Mouse (Mus musculus) forelimb bud, embryonic 11.5 days (tissue): ENCODE data around the gene Atxn7l3b.

Experiments used
- DNase-seq: peaks from one replicate; pipeline ENCODE4 v3.0.0-alpha.2; 2012; ENCODE audit warnings: low read depth, low spot score

Gene Atxn7l3b

DNA sequence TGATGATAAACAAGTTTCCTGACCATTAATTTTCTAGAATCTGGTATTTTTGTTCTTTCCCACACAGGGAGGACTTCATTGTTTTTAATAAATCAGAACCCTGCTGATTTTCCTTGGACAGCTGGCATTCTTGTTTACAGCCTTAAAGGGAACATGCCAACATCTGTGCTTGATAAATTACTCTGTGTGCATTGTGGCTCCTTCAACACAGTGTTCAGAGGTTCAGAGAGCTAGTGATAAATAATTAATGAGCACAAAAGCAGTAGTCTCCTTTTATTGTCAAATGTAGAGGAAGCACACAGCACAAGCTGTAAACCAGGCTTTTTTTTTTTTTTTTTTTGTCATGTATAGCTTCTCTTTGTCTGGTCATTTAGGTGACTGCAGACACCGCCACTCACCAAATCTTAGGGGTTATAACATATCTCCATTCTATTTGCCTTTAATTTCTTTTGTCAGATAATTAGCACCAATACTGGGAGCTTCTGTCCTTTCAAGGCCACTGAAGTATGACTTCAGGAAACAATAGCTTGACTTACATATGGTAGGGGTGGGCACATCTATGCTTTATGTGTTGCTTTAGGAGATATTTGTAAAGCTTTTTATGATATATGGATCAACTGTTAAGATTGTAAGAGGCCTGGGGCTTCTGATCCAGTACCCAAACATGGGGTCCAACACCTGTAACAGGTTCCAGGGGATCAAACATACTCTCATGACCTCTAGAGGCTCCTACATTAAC is 52.0 kb downstream of the Atxn7l3b start:
- DNase-seq = peak; percentile 24
